Mouse (Mus musculus) adrenal gland, adult 2 months (tissue): ENCODE data around the gene Prep. TPM values are rescaled to one million over a fixed set of nuclear protein-coding genes. Genes with fewer than 3 reads are reported as not detected.
"Not testable (repeated sequence)": the region's sequence is repeated elsewhere in the genome, so short reads cannot be mapped to it uniquely, and the experiment has no call there.

Experiments
- DNase-seq: peaks from one replicate; pipeline ENCODE4 v3.0.0; 2021
- polyA plus RNA-seq: library from polyadenylated mRNA; depleted of rRNA; stranded (reverse); fragments of >200 nt; gene quantifications from 2 replicates; pipeline ENCODE4 v1.2.3, GENCODE M21; 2012
- total RNA-seq, 2 experiments: library from RNA; stranded (reverse); gene quantifications; 2 replicates each; pipeline ENCODE4 v1.2.3; 2021

The Prep gene
- total and polyA plus RNA-seq, 3 experiments: 14.2 to 22.4 (median 19.2) TPM

- no peak for DNase-seq
Observed at GRCm38 (mm10) chr10:45121637-45122036, 54.6 kb downstream of the Prep start.

GRCm38 (mm10) chr10:45122476-45122875 is 55.5 kb downstream of the Prep start:
- DNase-seq: peak; percentile 14

- no peak for DNase-seq
Observed at GRCm38 (mm10) chr10:45123011-45123410, 56.0 kb downstream of the Prep start.

- no peak for DNase-seq
Observed at GRCm38 (mm10) chr10:45129105-45129504, 62.1 kb downstream of the Prep start.

- no peak for DNase-seq
Observed at GRCm38 (mm10) chr10:45130004-45130403, 63.0 kb downstream of the Prep start.

- DNase-seq: peak; percentile 31
Observed at GRCm38 (mm10) chr10:45132371-45132770, 65.4 kb downstream of the Prep start.

GRCm38 (mm10) chr10:45136806-45137205 is 69.8 kb downstream of the Prep start:
- no peak for DNase-seq

- no peak for DNase-seq
Observed at GRCm38 (mm10) chr10:45139910-45140309, 72.9 kb downstream of the Prep start.

- DNase-seq: no peak
Observed at GRCm38 (mm10) chr10:45140474-45141212, 73.6 kb downstream of the Prep start.

- DNase-seq: no peak
Observed at GRCm38 (mm10) chr10:45142359-45142758, 75.4 kb downstream of the Prep start.

GRCm38 (mm10) chr10:45144038-45144817 is 77.2 kb downstream of the Prep start:
- DNase-seq: no peak

GRCm38 (mm10) chr10:45146821-45147220 is 79.8 kb downstream of the Prep start:
- DNase-seq: no peak

- DNase-seq: no peak
Observed at GRCm38 (mm10) chr10:45151137-45151536, 84.1 kb downstream of the Prep start.

- no peak for DNase-seq
Observed at GRCm38 (mm10) chr10:45151771-45152692, 85.0 kb downstream of the Prep start.

- no peak for DNase-seq
Observed at GRCm38 (mm10) chr10:45154557-45155060, 87.6 kb downstream of the Prep start.

- DNase-seq: no peak
Observed at GRCm38 (mm10) chr10:45165851-45166250, 98.8 kb downstream of the Prep start.

- no peak for DNase-seq
Observed at GRCm38 (mm10) chr10:45173927-45174326, 106.9 kb downstream of the Prep start.

- DNase-seq: no peak
Observed at GRCm38 (mm10) chr10:45174345-45174744, 107.3 kb downstream of the Prep start.

GRCm38 (mm10) chr10:45177798-45178197 is 110.8 kb downstream of the Prep start, which contains the start of gene Popdc3:
Gene Popdc3 (plus strand): TSS chr10:45178098.
- not testable (repeated sequence) for DNase-seq

- no peak for DNase-seq
Observed at GRCm38 (mm10) chr10:45180677-45181326, 113.8 kb downstream of the Prep start.

GRCm38 (mm10) chr10:45181344-45181743 is 114.3 kb downstream of the Prep start:
- DNase-seq: no peak
